ENCODE assay signal across 11 mouse cellular contexts in genomic region chr5:39417121-39417844, GRCm38 (mm10).
DNase-seq lines count a peak whose midpoint lies in the region; ATAC-seq lines count a peak whose summit lies in the region.
"Had no signal": no experiment of that assay in that cellular context is flagged by ENCODE, and none has a peak within 500 bp of the region (broad histone marks: within the 10 kb centered on the region; RNA-seq: fewer than 3 reads in every experiment).

No protein-coding gene starts in this region.

- H3K4me1 ChIP-seq in neural tube, embryonic 12.5 days: peaks cover 12% of the 10 kb centered on the region; the same call in 1 of the 2 replicates
- no peaks in the 10 kb centered on the region for H3K4me1 ChIP-seq in intestine, embryonic 15.5 days (replicated peaks)

- no peak overlapping the region for H3K9ac ChIP-seq in neural tube, embryonic 12.5 days
- no peak overlapping the region for H3K9ac ChIP-seq in intestine, embryonic 15.5 days
- H3K9ac ChIP-seq: liver, postnatal 0 days had no signal

- H3K27me3 ChIP-seq in neural tube, embryonic 12.5 days (replicated peaks): no peaks in the 10 kb centered on the region
- no peaks in the 10 kb centered on the region for H3K27me3 ChIP-seq in intestine, embryonic 15.5 days (replicated peaks)
- H3K27me3 ChIP-seq: CH12.LX had no signal

- no peak overlapping the region; the same call in 1 of the 2 replicates for H3K4me2 ChIP-seq in neural tube, embryonic 12.5 days (replicated peaks)
- H3K4me2 ChIP-seq in intestine, embryonic 15.5 days (replicated peaks): no peak overlapping the region

- WGBS in neural tube, embryonic 12.5 days: 43% methylated on average over 11 of the region's 11 CpGs
- WGBS in intestine, embryonic 15.5 days: 64% methylated on average over 11 of the region's 11 CpGs

- no peak overlapping the region for H3K27ac ChIP-seq in neural tube, embryonic 12.5 days
- no peak overlapping the region for H3K27ac ChIP-seq in intestine, embryonic 15.5 days

- peak; percentile 75 for ATAC-seq in frontal cortex, adult (ENCODE audit: low TSS enrichment)
- ATAC-seq in neural tube, embryonic 12.5 days (ENCODE audit: low FRiP score, low read depth): peak; percentile 67
- ATAC-seq in intestine, embryonic 15.5 days: no peak
- ATAC-seq: liver, postnatal 0 days had no signal

- H3K4me3 ChIP-seq in neural tube, embryonic 12.5 days: no peak overlapping the region
- H3K4me3 ChIP-seq in intestine, embryonic 15.5 days (replicated peaks): no peak overlapping the region

- no peaks in the 10 kb centered on the region for H3K36me3 ChIP-seq in neural tube, embryonic 12.5 days
- no peaks in the 10 kb centered on the region for H3K36me3 ChIP-seq in intestine, embryonic 15.5 days

- no peaks in the 10 kb centered on the region for H3K9me3 ChIP-seq in neural tube, embryonic 12.5 days
- no peaks in the 10 kb centered on the region for H3K9me3 ChIP-seq in intestine, embryonic 15.5 days

- DNase-seq in frontal cortex, postnatal 25 days (ENCODE audit: low spot score in 2 of 2): no peak
- peak; percentile 31 to 40 for DNase-seq in cerebellum, postnatal 25 days
- peak; percentile 37 to 73 for DNase-seq in layer of hippocampus, postnatal 14 days (ENCODE audit: low spot score in 2 of 2)
- DNase-seq in embryo, embryonic 9.5 days (ENCODE audit: extremely low spot score): no peak
- no peak for DNase-seq in embryo, embryonic 11 days
- DNase-seq: adrenal gland, postnatal 36 days; liver, postnatal 0 days had no signal

Comparison
In these comparisons a context has a peak if more than half of its experiments do, and no peak if none do; other contexts are left out.
1. DNase-seq: peak in cerebellum, postnatal 25 days (2 of 2) and layer of hippocampus, postnatal 14 days (2 of 2); none in frontal cortex, postnatal 25 days (0 of 2), embryo, embryonic 9.5 days (single experiment) and embryo, embryonic 11 days (single experiment).